Mouse (Mus musculus): ENCODE results near the gene Ndc1. TPM values are rescaled to one million over a fixed set of nuclear protein-coding genes. Genes with fewer than 3 reads are reported as not detected.

Gene Ndc1
- polyA plus RNA-seq, 2 experiments from 2014 or later: 7.0 TPM

GRCm38 (mm10) chr4:107443621-107444020 is 76.0 kb downstream of the Ndc1 start:
- ATAC-seq: no peak

- ATAC-seq: no peak
Observed at GRCm38 (mm10) chr4:107448481-107448880, 80.9 kb downstream of the Ndc1 start.

DNA sequence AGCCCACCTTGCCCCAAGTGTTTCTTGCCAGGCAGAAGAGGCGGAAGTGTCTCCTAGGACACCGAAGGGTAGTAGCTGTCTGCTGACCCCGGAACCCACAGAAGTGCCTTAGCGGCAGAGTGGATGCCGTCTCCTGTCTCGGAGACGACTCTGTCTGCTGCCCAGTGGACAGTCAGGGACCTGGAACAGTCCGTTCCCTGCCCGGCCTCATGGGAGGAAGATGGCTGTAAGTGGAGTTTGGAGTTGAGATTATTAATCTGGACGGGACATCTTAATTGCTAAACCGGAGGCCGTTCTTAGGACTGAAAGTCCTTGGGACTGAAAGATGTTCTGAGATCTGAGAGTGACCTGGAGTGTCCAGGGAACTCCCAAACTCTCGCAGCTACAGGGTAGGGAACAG is 81.9 kb downstream of the Ndc1 start:
- ATAC-seq: no peak

GRCm38 (mm10) chr4:107452266-107453015 is 84.9 kb downstream of the Ndc1 start:
- ATAC-seq: no peak

- ATAC-seq: no peak
Observed at GRCm38 (mm10) chr4:107453141-107453984, 85.8 kb downstream of the Ndc1 start.

GRCm38 (mm10) chr4:107457602-107458001 is 90.0 kb downstream of the Ndc1 start:
- ATAC-seq: no peak

- ATAC-seq: no peak
Observed at GRCm38 (mm10) chr4:107458907-107459306, 91.3 kb downstream of the Ndc1 start.

DNA sequence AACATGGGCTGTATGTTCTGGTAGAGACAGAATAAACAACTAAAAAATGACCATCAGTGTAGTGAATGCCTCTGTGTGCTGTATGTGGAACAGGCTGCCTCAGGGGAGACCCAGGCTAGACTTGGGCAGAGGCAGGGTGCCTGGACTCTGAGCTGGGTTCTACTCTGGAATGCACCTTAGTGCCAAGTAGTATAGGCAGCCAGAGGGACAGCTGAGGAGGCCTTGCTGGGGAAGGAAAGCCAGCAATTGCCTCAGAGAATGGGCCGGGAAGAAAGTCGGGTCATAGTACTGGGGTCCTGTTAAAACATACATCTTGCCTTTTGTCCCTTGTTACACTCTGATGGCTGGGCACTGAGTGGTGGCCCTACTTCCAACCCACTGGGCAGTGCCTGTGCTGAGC is 91.9 kb downstream of the Ndc1 start:
- no peak for ATAC-seq

GRCm38 (mm10) chr4:107460468-107460867 is 92.9 kb downstream of the Ndc1 start:
- no peak for ATAC-seq

Other genes starting within 250 kb of the Ndc1 start
- gene Tmem59, start 189.4 kb upstream of the Ndc1 start, polyA plus RNA-seq (2017; shearing (Covaris generic)): 100 to 1,000 TPM; 376 to 381 TPM
- 10 to 100 TPM in 1 of 2 experiments, 1 to 10 TPM in 1; 9.8 to 20.5 TPM for gene Tceanc2, start 188.7 kb upstream of the Ndc1 start, polyA plus RNA-seq (2017; shearing (Covaris generic))
- under 1 TPM; 0.30 to 0.47 TPM for gene Ldlrad1, start 158.6 kb upstream of the Ndc1 start, polyA plus RNA-seq (2017; shearing (Covaris generic))
- gene Lrrc42, start 114.3 kb upstream of the Ndc1 start, polyA plus RNA-seq (2017; shearing (Covaris generic)): 10 to 100 TPM; 22.5 to 24.6 TPM
- 10 to 100 TPM; 27.9 to 34.0 TPM for gene Hspb11, start 114.2 kb upstream of the Ndc1 start, polyA plus RNA-seq (2017; shearing (Covaris generic))
- gene Dio1, start 60.6 kb upstream of the Ndc1 start, polyA plus RNA-seq (2017; shearing (Covaris generic)): not detected
- 100 to 1,000 TPM in 1 of 2 experiments, 10 to 100 TPM in 1; 91.4 to 105 TPM for gene Yipf1, start 53.4 kb upstream of the Ndc1 start, polyA plus RNA-seq (2017; shearing (Covaris generic))
- not detected for gene Glis1, start 66.8 kb downstream of the Ndc1 start, polyA plus RNA-seq (2017; shearing (Covaris generic))

Data from activated CD4-positive, CD25-positive, alpha-beta regulatory T cell, adult 4 months (primary cell).